Mouse (Mus musculus) mouse embryonic stem cell (cell line): ENCODE measurements around the gene Stradb.
"Not testable (repeated sequence)": the region's sequence is repeated elsewhere in the genome, so short reads cannot be mapped to it uniquely, and the experiment has no call there.

Experiments
- in situ Hi-C, 2 experiments: fragments of 300-500 bp; cut with MboI; formaldehyde crosslinking; loops; 1 replicate in 1 of 2; 3 replicates in 1 of 2; pipeline ENCODE4 v1.14.3; 2019 to 2020; ENCODE audit warnings: low sequenced_read_pairs in 2 of 2, low pct_unique_long_range_greater_than_20kb in 1 of 2, mixed read lengths in 1 of 2; ENCODE audit not compliant: unreplicated experiment in 1 of 2

Stradb gene

GRCm38 (mm10) chr1:58957931-58958330 lies 15.4 kb upstream of the Stradb start:
- in situ Hi-C loops = no loop called here

DNA sequence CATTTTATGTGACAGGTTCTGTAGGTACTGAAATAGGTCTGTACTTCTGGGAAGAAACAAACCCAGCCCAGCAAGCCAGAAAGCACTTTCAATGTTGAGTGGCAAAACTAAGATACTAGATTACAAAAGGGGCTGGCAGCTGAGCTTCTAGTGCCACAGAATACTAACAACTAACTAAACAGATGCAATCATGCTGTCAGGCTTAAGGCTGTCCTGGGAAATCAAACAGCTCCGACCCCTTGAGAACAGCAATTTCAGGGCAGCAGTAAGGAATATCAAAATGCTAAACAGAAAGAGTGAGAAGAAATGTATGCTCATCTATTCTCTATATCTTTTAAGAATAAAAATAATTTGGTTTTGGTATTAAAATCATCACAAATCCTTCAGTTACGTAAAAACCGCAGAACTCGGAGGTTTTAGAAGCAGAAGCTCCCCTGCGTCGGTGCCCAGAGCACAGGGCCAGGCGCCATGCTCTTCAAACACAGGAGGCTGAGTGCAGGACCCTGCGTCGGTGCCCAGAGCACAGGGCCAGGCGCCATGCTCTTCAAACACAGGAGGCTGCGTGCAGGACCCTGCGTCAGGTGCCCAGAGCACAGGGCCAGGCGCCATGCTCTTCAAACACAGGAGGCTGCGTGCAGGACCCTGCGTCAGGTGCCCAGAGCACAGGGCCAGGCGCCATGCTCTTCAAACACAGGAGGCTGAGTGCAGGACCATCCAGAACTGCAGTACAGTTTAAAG lies 14.4 kb upstream of the Stradb start:
- in situ Hi-C loops = not testable (repeated sequence)

DNA sequence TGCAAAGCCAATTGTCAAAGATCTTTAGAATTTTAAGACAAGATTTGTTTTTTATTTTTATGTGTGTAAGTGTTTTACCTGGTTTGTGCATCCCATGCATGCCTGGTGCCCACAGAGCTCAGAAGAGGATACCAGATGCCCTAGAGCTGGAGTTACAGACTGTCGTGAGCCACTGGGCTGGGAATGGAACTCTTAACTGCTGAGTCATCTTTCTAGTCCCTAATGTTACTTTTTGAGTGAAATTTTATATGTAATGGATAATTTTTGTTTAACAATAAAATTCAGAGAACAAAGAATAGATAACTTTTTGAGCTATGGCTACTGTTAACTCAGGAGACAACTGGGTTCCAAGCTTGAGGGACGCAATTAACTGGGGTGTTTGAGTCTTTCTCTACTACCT lies 13.6 kb upstream of the Stradb start:
- in situ Hi-C loops = no loop called here

DNA sequence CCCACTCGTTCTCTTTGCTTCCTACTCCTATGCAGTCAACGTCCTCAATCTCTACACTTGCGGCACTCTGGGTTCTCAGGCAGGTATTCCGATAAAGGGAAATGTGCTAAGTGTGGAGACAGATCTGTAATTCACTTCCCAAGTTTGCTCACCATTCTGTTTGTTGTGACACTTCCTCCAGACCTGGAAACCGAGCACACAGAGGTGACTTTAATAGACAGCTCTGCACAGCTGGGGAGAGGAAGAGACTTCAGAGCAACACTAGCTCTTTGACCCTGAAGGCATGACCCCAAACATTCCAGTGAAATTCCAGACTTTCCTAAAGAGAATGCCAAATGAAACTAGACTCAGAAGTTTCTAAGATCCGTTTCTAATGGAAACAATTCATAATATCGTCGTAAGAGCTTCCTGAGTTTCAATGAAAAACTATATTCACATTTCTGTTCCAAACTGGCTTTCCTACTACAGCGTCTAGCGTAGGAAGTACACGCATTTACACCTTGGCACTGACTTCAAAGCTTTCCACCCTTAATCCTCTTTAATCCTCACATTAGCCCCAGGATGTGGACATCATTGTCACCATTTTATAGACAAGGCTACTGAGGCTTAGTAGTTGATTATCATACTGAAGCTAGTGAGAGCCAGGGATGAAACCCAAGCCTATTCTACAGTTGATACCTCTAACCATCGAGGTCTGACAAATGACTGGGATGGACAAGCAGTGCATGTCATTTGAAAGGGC lies 12.0 kb upstream of the Stradb start:
- in situ Hi-C loops = no loop called here

DNA sequence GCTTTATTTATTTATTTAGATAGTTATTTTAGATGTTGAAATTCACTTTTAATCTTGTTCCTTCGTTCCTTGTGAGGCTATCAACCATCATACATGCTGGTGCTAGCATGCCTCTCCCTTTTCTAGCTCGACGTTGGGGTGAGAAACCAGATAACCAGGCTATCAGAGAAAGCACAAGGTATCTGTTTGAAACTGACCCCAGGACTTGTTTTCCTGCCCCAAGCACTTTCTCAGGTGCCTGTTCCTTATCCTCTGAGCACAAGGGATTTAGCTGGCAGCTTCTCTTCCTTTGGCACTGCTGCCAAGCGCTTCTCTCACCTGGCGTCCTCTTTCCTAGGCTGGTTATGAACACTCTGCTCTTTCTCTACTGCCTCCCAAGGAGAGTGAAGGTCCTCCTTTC lies 10.9 kb upstream of the Stradb start:
- in situ Hi-C loops = no loop called here

GRCm38 (mm10) chr1:58962865-58963264 lies 10.5 kb upstream of the Stradb start:
- in situ Hi-C loops = no loop called here

DNA sequence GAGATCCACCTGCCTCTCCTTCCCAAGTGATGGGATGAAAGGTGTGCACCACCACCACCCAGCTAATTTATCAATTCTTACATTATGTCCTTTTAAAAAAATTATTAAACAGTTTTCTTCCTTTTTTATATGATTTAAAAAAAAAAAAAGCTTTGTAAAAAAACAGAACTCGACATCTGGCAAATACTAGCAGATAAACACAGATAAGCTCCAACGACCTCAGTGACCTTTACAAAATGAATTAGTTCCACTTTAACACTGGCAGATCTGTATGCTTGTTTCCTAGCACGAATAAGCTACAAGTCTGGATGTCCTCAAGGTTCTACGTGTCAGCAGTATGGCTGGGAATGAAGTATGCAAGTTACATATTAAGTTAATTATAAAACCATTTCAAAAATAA lies 5.8 kb upstream of the Stradb start:
- in situ Hi-C loops = no loop called here

DNA sequence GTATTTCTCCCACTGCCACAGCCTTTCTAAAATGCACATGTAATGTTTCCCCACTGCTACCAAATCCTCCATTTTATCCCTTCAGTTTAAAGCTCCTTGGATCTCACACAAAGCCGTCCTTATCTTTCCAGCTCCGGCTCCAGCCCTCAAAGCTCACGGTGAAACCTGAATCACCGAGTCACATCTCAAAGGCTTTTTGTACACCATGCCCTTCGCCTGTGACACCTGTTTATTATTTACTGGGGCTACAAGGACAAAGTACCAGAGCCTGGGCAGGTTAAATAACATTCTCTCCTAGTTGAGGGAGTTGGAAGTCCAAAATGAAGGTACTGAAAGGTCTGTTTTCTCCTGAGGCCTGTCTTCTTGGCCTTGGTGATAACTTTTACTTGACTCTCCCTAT lies 3.3 kb upstream of the Stradb start:
- in situ Hi-C loops = no loop called here

- in situ Hi-C loops = no loop called here
Observed at GRCm38 (mm10) chr1:58971097-58971496, 2.2 kb upstream of the Stradb start.

DNA sequence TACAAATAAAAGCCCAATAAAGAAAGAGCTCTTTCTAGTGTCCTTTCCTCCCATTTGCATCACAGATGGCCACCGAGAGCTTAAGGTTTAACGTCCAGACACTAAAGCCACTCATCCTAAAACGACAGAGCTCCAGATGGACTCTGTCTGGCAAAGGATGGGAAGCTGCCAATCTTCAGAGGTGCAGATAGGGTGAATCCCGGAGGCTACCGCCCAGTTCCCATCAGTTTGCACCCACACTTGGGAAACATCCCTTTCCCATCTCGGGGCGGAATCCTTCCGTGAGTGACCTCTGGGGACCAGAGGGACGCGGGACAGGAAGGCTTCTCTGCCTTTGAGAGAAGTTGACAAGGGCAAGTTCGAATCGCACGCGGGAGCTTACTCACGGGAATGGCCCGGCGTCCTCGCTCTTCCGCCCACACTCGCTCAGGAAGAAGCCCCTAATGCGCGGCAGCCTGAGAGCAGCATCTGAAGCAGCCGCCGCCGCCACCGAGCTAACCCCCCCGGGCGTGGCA lies 414 bp upstream of the Stradb start:
- in situ Hi-C loops = no loop called here

DNA sequence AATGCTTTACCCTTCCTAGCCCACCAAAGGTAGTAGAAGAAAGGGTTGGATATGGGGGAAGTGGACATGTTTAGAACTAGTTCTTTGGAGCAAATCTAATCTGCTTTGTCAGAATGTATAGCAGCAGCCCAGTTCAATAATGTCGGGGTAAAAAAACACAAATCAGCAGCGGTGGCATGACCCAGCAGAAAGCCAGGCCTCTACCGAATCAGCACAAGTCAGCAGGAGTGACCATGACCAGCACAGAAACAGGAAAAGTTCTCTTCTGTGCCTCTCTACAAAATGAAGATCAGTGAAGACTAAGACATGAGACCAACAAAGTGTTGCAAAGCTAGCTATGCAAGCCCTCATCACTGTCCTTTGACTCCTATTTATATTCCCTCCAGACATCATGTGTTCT lies 9.0 kb downstream of the Stradb start:
- in situ Hi-C loops = no loop called here

DNA sequence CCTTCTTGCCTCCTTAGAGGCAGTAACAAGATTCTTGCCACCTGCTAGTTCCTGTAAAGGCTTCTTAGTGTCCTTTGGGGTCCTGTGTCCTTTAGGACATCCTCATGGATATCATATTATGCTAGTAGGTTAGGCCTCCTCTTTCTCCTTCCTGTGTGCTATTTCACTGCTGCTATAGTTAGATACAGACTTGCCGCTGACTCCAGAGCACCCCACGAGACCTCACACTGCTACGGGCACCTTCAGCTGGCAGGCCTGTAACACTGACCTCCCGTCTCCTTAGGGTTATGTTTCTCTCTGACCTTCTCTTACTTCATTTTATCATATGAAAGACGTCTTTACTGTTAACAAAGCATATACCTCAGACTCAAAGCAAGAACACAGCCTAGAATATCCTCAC lies 11.3 kb downstream of the Stradb start:
- in situ Hi-C loops = no loop called here

DNA sequence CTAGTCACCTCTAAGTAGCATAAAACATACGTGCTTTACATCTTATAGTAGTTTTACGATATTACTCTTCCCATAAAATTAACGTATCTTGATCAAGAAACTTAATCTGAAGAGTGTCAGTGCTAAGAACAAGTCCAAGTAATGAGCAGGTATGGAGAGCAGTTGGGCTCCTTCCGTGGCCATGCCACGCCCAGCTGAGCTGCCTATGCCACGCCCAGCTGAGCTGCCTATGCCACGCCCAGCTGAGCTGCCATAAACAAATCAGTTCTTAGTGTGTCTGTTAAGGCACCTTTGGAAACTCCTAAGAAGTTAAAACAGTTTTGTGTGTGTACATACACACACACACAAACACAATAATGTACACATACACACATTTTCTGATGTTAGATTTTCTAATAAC lies 19.8 kb downstream of the Stradb start:
- in situ Hi-C loops = no loop called here

DNA sequence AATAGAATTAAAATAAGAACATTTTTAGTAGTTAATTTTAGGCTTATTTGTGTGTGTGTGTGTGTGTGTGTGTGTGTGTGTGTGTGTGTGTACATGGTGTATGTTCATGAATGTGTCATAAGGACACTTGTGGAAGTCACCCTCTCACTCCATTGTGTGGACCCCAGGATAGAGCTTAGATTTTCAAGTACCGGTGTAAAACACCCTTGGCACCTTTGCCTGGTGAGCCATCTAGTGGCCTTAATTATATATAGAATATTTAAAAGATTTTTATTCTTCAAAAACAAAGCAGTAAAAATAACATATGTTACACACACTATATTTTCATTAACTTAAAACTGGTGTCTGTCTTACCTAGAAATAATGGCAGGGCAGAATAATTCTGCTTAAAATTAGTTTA lies 20.4 kb downstream of the Stradb start:
- in situ Hi-C loops = no loop called here

DNA sequence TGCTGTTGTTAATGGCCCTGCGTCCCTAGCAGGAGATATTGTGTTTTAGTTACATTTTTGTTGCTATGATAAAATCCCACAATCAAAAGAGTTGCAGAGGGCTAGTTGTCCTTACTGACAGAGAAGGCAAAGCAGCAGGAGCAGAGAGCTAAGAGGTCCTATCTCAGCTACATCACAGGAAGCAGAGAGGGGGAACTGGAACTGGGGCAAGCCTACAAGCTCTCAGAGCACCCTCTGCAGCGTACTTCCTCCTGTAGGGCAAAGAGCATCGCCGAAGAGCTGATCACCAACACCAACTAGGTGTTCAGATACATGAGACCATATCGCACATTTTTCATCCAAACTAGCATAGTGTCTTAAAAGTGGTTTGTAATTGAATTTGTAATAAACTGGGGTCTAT lies 22.0 kb downstream of the Stradb start:
- in situ Hi-C loops = no loop called here

- in situ Hi-C loops = no loop called here
Observed at GRCm38 (mm10) chr1:59009250-59009649, 35.9 kb downstream of the Stradb start.

- in situ Hi-C loops = no loop called here
Observed at GRCm38 (mm10) chr1:59021556-59021955, 48.2 kb downstream of the Stradb start.

GRCm38 (mm10) chr1:59037723-59038122 lies 64.4 kb downstream of the Stradb start:
- in situ Hi-C loops = no loop called here
